Mouse (Mus musculus) limb, embryonic 14.5 days (tissue): ENCODE data around the gene Fhdc1. TPM values are rescaled to one million over a fixed set of nuclear protein-coding genes. Genes with fewer than 3 reads are reported as not detected.

Experiments
- ATAC-seq: fragments of 200-750 bp; cut with Nextera tagmentation; 2 replicates; pipeline ENCODE4 v1.8.0; 2017; ENCODE audit warnings: low read depth, moderate number of reproducible peaks, moderate TSS enrichment; ENCODE audit not compliant: low FRiP score
- DNase-seq: peaks from one replicate; pipeline ENCODE4 v3.0.0-alpha.2; 2015; ENCODE audit warnings: low spot score
- H3K27ac ChIP-seq: fragments of 300-500 bp; sonication (generic); replicated peaks from 2 replicates; pipeline ENCODE4 v1.5.1; 2014; ENCODE audit warnings: low read depth, mild to moderate bottlenecking, low read length, moderate library complexity, mixed read lengths
- H3K27me3 ChIP-seq: fragments of 300-500 bp; sonication (generic); 2 replicates; pipeline ENCODE4 v1.6.1; 2014; ENCODE audit warnings: low read length, mixed read lengths; ENCODE audit not compliant: control insufficient read depth, insufficient read depth
- H3K36me3 ChIP-seq: fragments of 300-500 bp; sonication (generic); 2 replicates; pipeline ENCODE4 v1.6.1; 2014; ENCODE audit warnings: mild to moderate bottlenecking, low read length, moderate library complexity, mixed read lengths; ENCODE audit not compliant: control insufficient read depth, insufficient read depth
- H3K4me1 ChIP-seq: fragments of 300-500 bp; sonication (generic); 2 replicates; pipeline ENCODE4 v1.6.1; 2014; ENCODE audit warnings: antibody characterized with exemption, low read length, mixed read lengths; ENCODE audit not compliant: control insufficient read depth, insufficient read depth
- H3K4me2 ChIP-seq: fragments of 300-500 bp; sonication (generic); replicated peaks from 2 replicates; pipeline ENCODE4 v1.6.1; 2014; ENCODE audit warnings: low read depth, mild to moderate bottlenecking, low read length, moderate library complexity; ENCODE audit not compliant: severe bottlenecking
- H3K4me3 ChIP-seq: fragments of 300-500 bp; sonication (generic); replicated peaks from 2 replicates; pipeline ENCODE4 v1.5.1; 2014; ENCODE audit warnings: low read length
- H3K9ac ChIP-seq: fragments of 300-500 bp; sonication (generic); 2 replicates; pipeline ENCODE4 v1.6.1; 2014; ENCODE audit warnings: mild to moderate bottlenecking, low read depth, low read length, moderate library complexity; ENCODE audit not compliant: severe bottlenecking
- H3K9me3 ChIP-seq: fragments of 300-500 bp; sonication (generic); 2 replicates; pipeline ENCODE4 v1.6.1; 2016; ENCODE audit warnings: low read length; ENCODE audit not compliant: control insufficient read depth
- POLR2A ChIP-seq: fragments of 200-500 bp; IDR thresholded peaks from 2 replicates; pipeline ENCODE4 v1.8.0; 2012; ENCODE audit warnings: inconsistent platforms, mild to moderate bottlenecking, moderate library complexity, borderline replicate concordance; ENCODE audit not compliant: insufficient read depth, insufficient read length; ENCODE audit errors: extremely low read depth
- WGBS: fragments of 180-500 bp; shearing (Covaris S2); extraction: QIAGEN DNeasy Blood & Tissue Kit; methylation state at CpG from one replicate; pipeline ENCODE4 v1.1.7; 2014; 5-methylcytosine and 5-hydroxymethylcytosine counted together
- polyA plus RNA-seq, 2 experiments: library from polyadenylated mRNA; depleted of rRNA in 1 of 2; stranded (reverse) in 1 of 2; unstranded in 1 of 2; fragments of >200 nt; fragmentation: Nextera tagmentation in 1 of 2; extraction: Ambion mirVana in 1 of 2; gene quantifications; 2 replicates each; pipeline versions ENCODE4 v1.2.1 to v1.2.3; 2012 to 2014

The Fhdc1 gene
- polyA plus RNA-seq, 2 experiments, result 2.9 to 7.5 TPM

- peaks cover 24% of the 10 kb centered on the region for H3K27me3 ChIP-seq
- no peak for TF ChIP-seq POLR2A
- no peaks in the 10 kb centered on the region for H3K9me3 ChIP-seq
- ATAC-seq, result no peak
- H3K4me1 ChIP-seq, result peaks cover 35% of the 10 kb centered on the region
- no peak for DNase-seq
- H3K4me3 ChIP-seq, result no peak overlapping the region
- no peak overlapping the region for H3K9ac ChIP-seq
- 84% methylated on average over 12 of the region's 12 CpGs for WGBS
- H3K36me3 ChIP-seq, result no peaks in the 10 kb centered on the region
- no peak overlapping the region for H3K27ac ChIP-seq
- no peak overlapping the region for H3K4me2 ChIP-seq
Observed at GRCm38 (mm10) chr3:84474981-84475775, 5.1 kb downstream of the Fhdc1 start.

DNA sequence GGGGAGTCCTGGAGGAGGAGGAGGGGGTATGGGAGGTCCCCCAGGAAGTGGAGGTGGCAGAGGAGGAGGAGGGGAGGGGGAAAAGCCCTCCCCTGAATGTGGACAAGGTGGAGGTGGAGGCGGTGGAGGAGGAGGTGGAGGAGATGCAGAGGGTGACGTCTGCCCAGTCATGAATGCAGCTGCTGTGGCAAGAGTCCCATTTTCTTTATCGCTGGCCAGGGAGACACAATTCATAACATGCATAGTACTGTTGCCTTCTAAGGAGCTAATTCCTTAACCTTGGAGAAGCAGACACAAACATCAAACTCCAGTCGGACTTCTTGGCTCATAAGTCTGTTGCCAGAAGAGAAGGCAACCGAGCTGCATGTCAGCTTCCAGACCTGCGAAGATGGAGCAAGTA, 5.8 kb downstream of the Fhdc1 start:
- H3K9ac ChIP-seq, result no peak overlapping the region
- peaks cover 17% of the 10 kb centered on the region for H3K27me3 ChIP-seq
- peaks cover 31% of the 10 kb centered on the region for H3K4me1 ChIP-seq
- no peak overlapping the region for H3K4me3 ChIP-seq
- ATAC-seq (no peak), DNase-seq (no peak)
- H3K9me3 ChIP-seq, result no peaks in the 10 kb centered on the region
- TF ChIP-seq POLR2A, result no peak
- H3K36me3 ChIP-seq, result no peaks in the 10 kb centered on the region
- no peak overlapping the region for H3K4me2 ChIP-seq
- no peak overlapping the region for H3K27ac ChIP-seq
- 63% methylated on average over 6 of the region's 6 CpGs for WGBS

DNA sequence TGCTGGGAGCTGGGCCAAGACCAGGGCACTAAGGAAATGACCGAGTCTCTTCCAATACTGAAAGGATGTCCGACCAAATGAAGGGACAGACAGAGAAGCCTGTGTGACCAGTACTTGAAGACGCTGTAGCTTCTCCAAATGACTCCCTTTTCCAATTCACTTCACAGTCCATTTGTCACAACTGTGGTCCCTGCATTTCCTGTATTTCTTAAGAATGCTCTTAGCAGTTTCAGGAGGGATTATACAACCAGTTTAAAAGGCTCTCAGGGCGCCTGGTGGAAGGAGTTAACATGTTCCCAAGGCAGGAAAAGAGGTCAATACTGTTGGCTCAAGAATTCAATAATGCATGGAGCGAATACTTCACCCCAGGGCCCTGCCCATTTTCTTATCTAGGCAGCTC, 7.3 kb downstream of the Fhdc1 start:
- Histone ChIP-seq H3K4me1 (peaks cover 23% of the 10 kb centered on the region), H3K27me3 (peaks cover 3% of the 10 kb centered on the region; the same call in 1 of the 2 replicates), H3K4me2 (no peak overlapping the region), H3K36me3 (no peaks in the 10 kb centered on the region), H3K4me3 (no peak overlapping the region), H3K9me3 (no peaks in the 10 kb centered on the region), H3K27ac (no peak overlapping the region), H3K9ac (no peak overlapping the region)
- 36% methylated on average over 5 of the region's 5 CpGs for WGBS
- ATAC-seq (no peak), DNase-seq (no peak)
- no peak for TF ChIP-seq POLR2A

- no peaks in the 10 kb centered on the region for H3K36me3 ChIP-seq
- no peak overlapping the region for H3K4me2 ChIP-seq
- no peak overlapping the region for H3K9ac ChIP-seq
- peaks cover 24% of the 10 kb centered on the region for H3K4me1 ChIP-seq
- no peaks in the 10 kb centered on the region for H3K9me3 ChIP-seq
- TF ChIP-seq POLR2A, result no peak
- no peak overlapping the region for H3K4me3 ChIP-seq
- H3K27me3 ChIP-seq, result no peaks in the 10 kb centered on the region
- ATAC-seq (peak; percentile 37; the same call in 1 of the 2 replicates), DNase-seq (no peak)
- 35% methylated on average over 3 of the region's 3 CpGs for WGBS
- H3K27ac ChIP-seq, result no peak overlapping the region
Observed at GRCm38 (mm10) chr3:84472527-84472926, 7.7 kb downstream of the Fhdc1 start.

- TF ChIP-seq POLR2A, result no peak
- Histone ChIP-seq H3K27ac (no peak overlapping the region), H3K4me2 (no peak overlapping the region), H3K4me1 (peaks cover 26% of the 10 kb centered on the region), H3K9me3 (no peaks in the 10 kb centered on the region), H3K36me3 (no peaks in the 10 kb centered on the region), H3K27me3 (no peaks in the 10 kb centered on the region), H3K4me3 (no peak overlapping the region), H3K9ac (no peak overlapping the region)
- DNase-seq (no peak), ATAC-seq (no peak)
- 93% methylated on average over 4 of the region's 4 CpGs for WGBS
Observed at GRCm38 (mm10) chr3:84471146-84471545, 9.1 kb downstream of the Fhdc1 start.
